ENCODE assay signal across 24 mouse cellular contexts in genomic region chr2:152174861-152175260, GRCm38 (mm10).
"Had no signal": no experiment of that assay in that cellular context is flagged by ENCODE, and none has a peak within 500 bp of the region (broad histone marks: within the 10 kb centered on the region; RNA-seq: fewer than 3 reads in every experiment).

No protein-coding gene starts in this region.

- H3K4me3 ChIP-seq: gastrocnemius, adult 2 months; heart, embryonic 12.5 days; hindbrain, embryonic 13.5 days; hindbrain, embryonic 15.5 days; kidney, embryonic 15.5 days; limb, embryonic 10.5 days; limb, embryonic 12.5 days; liver, embryonic 13.5 days; liver, embryonic 15.5 days had no signal

- H3K9ac ChIP-seq: heart, embryonic 12.5 days; hindbrain, embryonic 13.5 days; hindbrain, embryonic 15.5 days; kidney, embryonic 15.5 days; limb, embryonic 12.5 days; liver, embryonic 13.5 days; liver, embryonic 15.5 days had no signal

- H3K9me3 ChIP-seq: hindbrain, embryonic 13.5 days; hindbrain, embryonic 15.5 days; kidney, embryonic 15.5 days; limb, embryonic 10.5 days; limb, embryonic 12.5 days; liver, embryonic 13.5 days; liver, embryonic 15.5 days had no signal

- H3K4me1 ChIP-seq: liver, embryonic 13.5 days; liver, embryonic 15.5 days had no signal

- H3K27ac ChIP-seq: gastrocnemius, adult 2 months; hindbrain, embryonic 13.5 days; hindbrain, embryonic 15.5 days; hindbrain, postnatal 0 days; kidney, embryonic 15.5 days; kidney, postnatal 0 days; limb, embryonic 10.5 days; limb, embryonic 12.5 days; liver, embryonic 13.5 days; liver, embryonic 15.5 days had no signal

- H3K36me3 ChIP-seq: heart, embryonic 12.5 days; hindbrain, embryonic 13.5 days; hindbrain, embryonic 15.5 days; kidney, embryonic 15.5 days; limb, embryonic 10.5 days; limb, embryonic 12.5 days; liver, embryonic 13.5 days; liver, embryonic 15.5 days had no signal

- DNase-seq: gastrocnemius, adult 2 months; gastrocnemius, postnatal 10 days; gastrocnemius, postnatal 36 days; heart, adult 18-20 months; heart, postnatal 10 days; heart, postnatal 36 days; kidney, adult 11 months; kidney, adult 2 months; kidney, adult 9 months; kidney, postnatal 14 days; kidney, postnatal 36 days; layer of hippocampus, adult 9-11 months; layer of hippocampus, postnatal 36 days; liver; liver, embryonic 13.5 days had no signal

- H3K27me3 ChIP-seq: heart, embryonic 12.5 days; hindbrain, embryonic 13.5 days; hindbrain, embryonic 15.5 days; kidney, embryonic 15.5 days had no signal
